Mouse (Mus musculus) myocyte (in vitro differentiated cells): ENCODE measurements around the gene Glis3. TPM values are rescaled to one million over a fixed set of nuclear protein-coding genes. Genes with fewer than 3 reads are reported as not detected.

ENCODE experiments used
- H3K27me3 ChIP-seq: one replicate; pipeline ENCODE4 v1.6.1; 2011; ENCODE audit not compliant: control insufficient read depth, insufficient read depth, insufficient read length
- H3K36me3 ChIP-seq: one replicate; pipeline ENCODE4 v1.6.1; 2011; ENCODE audit not compliant: control insufficient read depth, insufficient read depth
- H3K4me2 ChIP-seq: one replicate; pipeline ENCODE4 v1.6.1; 2011; ENCODE audit warnings: low read depth, control low read depth
- H3K4me3 ChIP-seq: one replicate; pipeline ENCODE4 v1.5.1; 2011; ENCODE audit warnings: mild to moderate bottlenecking, control low read depth, moderate library complexity
- H3K79me2 ChIP-seq: one replicate; pipeline ENCODE4 v1.6.1; 2011; ENCODE audit not compliant: control insufficient read depth, insufficient read depth
- H3ac ChIP-seq: one replicate; pipeline ENCODE4 v1.6.1; 2011; ENCODE audit not compliant: control insufficient read depth, insufficient read length
- CEBPB ChIP-seq: IDR thresholded peaks from 2 replicates; pipeline ENCODE4 v1.6.1; 2011; ENCODE audit warnings: mild to moderate bottlenecking, moderate library complexity; ENCODE audit not compliant: poor library complexity, insufficient read depth, severe bottlenecking
- E2F4 ChIP-seq: IDR thresholded peaks from one replicate; pipeline ENCODE4 v1.6.1; 2011; ENCODE audit warnings: mild to moderate bottlenecking, control low read depth, moderate library complexity; ENCODE audit not compliant: insufficient read depth
- MAX ChIP-seq: IDR thresholded peaks from one replicate; pipeline ENCODE4 v1.6.1; 2011; ENCODE audit warnings: low read depth, mild to moderate bottlenecking, control low read depth
- MYOD1 ChIP-seq, 3 experiments: IDR thresholded peaks; one replicate each; pipeline ENCODE4 v1.6.1; 2011; ENCODE audit warnings: control low read depth in 2 of 3, low read depth in 2 of 3, mild to moderate bottlenecking in 2 of 3, moderate library complexity in 1 of 3; ENCODE audit not compliant: insufficient read length in 2 of 3, control insufficient read depth in 1 of 3
- MYOG ChIP-seq, 3 experiments: IDR thresholded peaks; one replicate each; pipeline ENCODE4 v1.6.1; 2011; ENCODE audit warnings: control low read depth in 2 of 3, low read depth in 2 of 3, mild to moderate bottlenecking in 2 of 3; ENCODE audit not compliant: insufficient read length in 2 of 3, control insufficient read depth in 1 of 3, insufficient read depth in 1 of 3
- POLR2A ChIP-seq: IDR thresholded peaks from one replicate; pipeline ENCODE4 v1.6.1; 2011; ENCODE audit warnings: low read depth, mild to moderate bottlenecking, control low read depth, moderate library complexity; ENCODE audit not compliant: insufficient read length
- POLR2AphosphoS2 ChIP-seq: IDR thresholded peaks from one replicate; pipeline ENCODE4 v1.6.1; 2011; ENCODE audit warnings: low read depth, control low read depth; ENCODE audit not compliant: insufficient read length
- REST ChIP-seq: IDR thresholded peaks from one replicate; pipeline ENCODE4 v1.6.1; 2011; ENCODE audit warnings: mild to moderate bottlenecking, control low read depth, moderate library complexity; ENCODE audit not compliant: insufficient read depth, insufficient read length
- SRF ChIP-seq: IDR thresholded peaks from one replicate; pipeline ENCODE4 v1.6.1; 2011; ENCODE audit warnings: low read depth; ENCODE audit not compliant: control insufficient read depth, insufficient read length
- TCF12 ChIP-seq: IDR thresholded peaks from one replicate; pipeline ENCODE4 v1.6.1; 2011; ENCODE audit warnings: mild to moderate bottlenecking, control low read depth; ENCODE audit not compliant: poor library complexity, insufficient read depth, severe bottlenecking
- TCF3 ChIP-seq: IDR thresholded peaks from one replicate; pipeline ENCODE4 v1.6.1; 2011; ENCODE audit warnings: low read depth, control low read depth; ENCODE audit not compliant: insufficient read length
- USF1 ChIP-seq: IDR thresholded peaks from one replicate; pipeline ENCODE4 v1.6.1; 2011; ENCODE audit warnings: low read depth, mild to moderate bottlenecking, control low read depth, moderate library complexity
- polyA plus RNA-seq: library from polyadenylated mRNA; unstranded; fragments of >200 nt; fragmentation: generic; extraction: Trizol; gene quantifications from one replicate; pipeline ENCODE4 v1.2.1, GENCODE M21; 2012; ENCODE audit warnings: missing spikeins

Glis3 gene
- polyA plus RNA-seq, 1 experiment, result 0.79 TPM

DNA sequence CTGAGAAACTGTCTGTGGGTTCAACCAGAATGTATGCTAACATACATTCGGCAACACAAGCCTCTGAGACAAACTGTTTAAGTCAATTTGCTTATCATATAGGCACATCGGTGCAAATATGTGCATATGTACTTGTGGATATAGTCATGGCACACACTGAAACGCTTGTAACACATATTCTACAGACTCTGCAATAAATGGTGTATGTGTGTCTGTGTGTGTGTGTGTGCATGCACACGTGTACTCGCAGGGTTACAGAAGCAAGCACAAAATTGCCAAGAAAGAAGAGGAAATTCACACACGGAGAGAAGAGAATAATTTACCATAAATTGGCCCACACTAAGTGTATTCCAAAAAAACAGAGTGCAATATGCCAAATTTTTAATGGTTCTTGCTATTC lies 312.6 kb downstream of the Glis3 start:
- H3K36me3 ChIP-seq, result no peaks in the 10 kb centered on the region
- no peaks in the 10 kb centered on the region for H3K79me2 ChIP-seq
- TF ChIP-seq MYOD1 (IDR thresholded peaks at IDR 0.05; ENCODE audit: control insufficient read depth in 1 of 3, insufficient read length in 2 of 3, low read depth in 2 of 3) (no peak), REST (no peak), MYOG (IDR thresholded peaks at IDR 0.05; ENCODE audit: control insufficient read depth in 1 of 3, insufficient read depth in 1 of 3, insufficient read length in 2 of 3, low read depth in 2 of 3) (no peak), USF1 (no peak)
- no peak overlapping the region for H3ac ChIP-seq
- H3K27me3 ChIP-seq, result no peaks in the 10 kb centered on the region
- no peak overlapping the region for H3K4me3 ChIP-seq
- no peak overlapping the region for H3K4me2 ChIP-seq

DNA sequence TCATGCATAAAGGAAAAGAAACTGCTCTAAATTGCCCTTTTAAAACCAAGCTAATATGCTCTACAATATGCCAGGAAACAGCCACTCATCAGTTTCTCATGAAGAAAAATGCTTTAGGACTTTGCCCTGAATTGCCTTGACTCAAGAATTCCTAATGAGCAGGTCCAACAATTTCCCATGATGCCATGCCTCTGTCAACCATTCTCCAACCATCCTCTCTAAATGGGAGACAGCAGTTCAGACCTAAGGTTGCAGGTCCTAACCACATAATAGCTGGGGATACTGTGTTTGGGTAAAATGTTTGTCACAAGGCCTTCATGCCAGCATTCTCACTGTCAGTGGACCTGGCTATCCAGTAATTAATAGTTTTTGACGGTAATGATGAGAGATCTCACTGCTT lies 313.1 kb downstream of the Glis3 start:
- no peaks in the 10 kb centered on the region for H3K79me2 ChIP-seq
- H3K4me3 ChIP-seq, result no peak overlapping the region
- H3K4me2 ChIP-seq, result no peak overlapping the region
- TF ChIP-seq E2F4 (no peak), TCF12 (no peak), REST (no peak), MYOD1 (IDR thresholded peaks at IDR 0.05; ENCODE audit: control insufficient read depth in 1 of 3, insufficient read length in 2 of 3, low read depth in 2 of 3) (no peak), MYOG (IDR thresholded peaks at IDR 0.05; ENCODE audit: control insufficient read depth in 1 of 3, insufficient read depth in 1 of 3, insufficient read length in 2 of 3, low read depth in 2 of 3) (no peak), USF1 (no peak)
- no peak overlapping the region for H3ac ChIP-seq
- no peaks in the 10 kb centered on the region for H3K27me3 ChIP-seq
- no peaks in the 10 kb centered on the region for H3K36me3 ChIP-seq

- H3K36me3 ChIP-seq, result no peaks in the 10 kb centered on the region
- no peak overlapping the region for H3K4me3 ChIP-seq
- TF ChIP-seq MYOD1 (IDR thresholded peaks at IDR 0.05; ENCODE audit: control insufficient read depth in 1 of 3, insufficient read length in 2 of 3, low read depth in 2 of 3) (no peak), MAX (no peak), E2F4 (no peak), REST (no peak), POLR2A (no peak), POLR2AphosphoS2 (no peak), SRF (no peak), TCF12 (no peak), MYOG (IDR thresholded peaks at IDR 0.05; ENCODE audit: control insufficient read depth in 1 of 3, insufficient read depth in 1 of 3, insufficient read length in 2 of 3, low read depth in 2 of 3) (no peak)
- H3K4me2 ChIP-seq, result no peak overlapping the region
- H3K79me2 ChIP-seq, result no peaks in the 10 kb centered on the region
- no peaks in the 10 kb centered on the region for H3K27me3 ChIP-seq
- no peak overlapping the region for H3ac ChIP-seq
Measured at GRCm38 (mm10) chr19:28365897-28366296, 314.0 kb downstream of the Glis3 start.

- Histone ChIP-seq H3K79me2 (no peaks in the 10 kb centered on the region), H3ac (no peak overlapping the region), H3K27me3 (no peaks in the 10 kb centered on the region), H3K4me2 (no peak overlapping the region), H3K36me3 (no peaks in the 10 kb centered on the region), H3K4me3 (no peak overlapping the region)
- no peak for TF ChIP-seq REST
- TF ChIP-seq MAX, result no peak
- no peak for TF ChIP-seq CEBPB
- TF ChIP-seq POLR2A, result no peak
- TF ChIP-seq TCF12, result no peak
- no peak for TF ChIP-seq SRF
- TF ChIP-seq MYOD1 (IDR thresholded peaks at IDR 0.05; ENCODE audit: control insufficient read depth in 1 of 3, insufficient read length in 2 of 3, low read depth in 2 of 3), result no peak
- no peak for TF ChIP-seq POLR2AphosphoS2
- no peak for TF ChIP-seq E2F4
- no peak for TF ChIP-seq TCF3
- no peak for TF ChIP-seq USF1
- no peak for TF ChIP-seq MYOG (IDR thresholded peaks at IDR 0.05; ENCODE audit: control insufficient read depth in 1 of 3, insufficient read depth in 1 of 3, insufficient read length in 2 of 3, low read depth in 2 of 3)
Measured at GRCm38 (mm10) chr19:28360884-28361283, 319.0 kb downstream of the Glis3 start.

DNA sequence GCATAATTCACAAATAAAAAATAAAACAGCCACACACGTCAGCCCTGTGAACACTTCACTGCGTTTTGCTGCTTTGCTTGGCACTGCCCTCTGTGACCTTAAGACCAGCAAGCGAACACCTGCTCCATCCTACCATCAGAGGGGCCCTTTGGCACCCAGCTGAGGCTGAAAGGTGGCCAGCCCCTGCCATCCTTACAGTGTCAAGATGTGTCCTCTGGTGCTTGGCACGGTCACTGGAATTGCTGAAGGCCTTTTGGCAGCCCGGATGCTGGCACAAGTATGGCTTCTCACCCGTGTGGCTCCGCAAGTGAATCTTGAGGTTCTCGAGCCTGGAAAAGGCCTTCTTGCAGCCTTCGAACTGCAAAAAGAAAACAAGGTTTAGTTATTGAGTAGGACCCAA lies 322.3 kb downstream of the Glis3 start:
- Histone ChIP-seq H3K36me3 (no peaks in the 10 kb centered on the region), H3K4me3 (no peak overlapping the region), H3K79me2 (no peaks in the 10 kb centered on the region), H3ac (no peak overlapping the region), H3K27me3 (no peaks in the 10 kb centered on the region), H3K4me2 (no peak overlapping the region)
- TF ChIP-seq TCF3, result no peak
- no peak for TF ChIP-seq POLR2AphosphoS2
- no peak for TF ChIP-seq POLR2A
- no peak for TF ChIP-seq USF1
- no peak for TF ChIP-seq REST
- TF ChIP-seq SRF, result no peak
- no peak for TF ChIP-seq E2F4
- no peak for TF ChIP-seq MYOG (IDR thresholded peaks at IDR 0.05; ENCODE audit: control insufficient read depth in 1 of 3, insufficient read depth in 1 of 3, insufficient read length in 2 of 3, low read depth in 2 of 3)
- TF ChIP-seq MAX, result no peak
- TF ChIP-seq TCF12, result no peak
- no peak for TF ChIP-seq MYOD1 (IDR thresholded peaks at IDR 0.05; ENCODE audit: control insufficient read depth in 1 of 3, insufficient read length in 2 of 3, low read depth in 2 of 3)
- no peak for TF ChIP-seq CEBPB
